Mouse (Mus musculus): Measurements from ENCODE around the gene Prr11. TPM values are rescaled to one million over a fixed set of nuclear protein-coding genes. Genes with fewer than 3 reads are reported as not detected.
A peak's percentile ranks its signal among the peaks of the same experiment; 100 is the strongest.

Gene Prr11
- polyA plus RNA-seq, 1 experiment from 2014 or later, result 23.8 TPM

MicroRNAs encoded within 50 kb of the gene (microRNA counts, 519-probe panel; counts per million panel counts)
- microRNA mmu-miR-301a, result 6,499 counts per million, percentile 88 among the panel's probes with 10 or more counts

Small RNA genes lying within 50 kb of the gene (microRNA-seq; reads per million reads assigned to microRNA genes)
- 3,637 reads per million, percentile 83 among the genes with 10 or more reads in this experiment for gene Mir301 (ENCODE audit: insufficient number of aligned reads)

Other genes starting within 250 kb of the Prr11 start
- 5.4 and 6.0 TPM in 2 replicates for gene Ypel2, start 115.0 kb downstream of the Prr11 start, polyA plus RNA-seq (2014; fragmentation: Nextera tagmentation; extraction: Ambion mirVana)
- 74.6 and 77.7 TPM in 2 replicates for gene Gdpd1, start 34.6 kb downstream of the Prr11 start, polyA plus RNA-seq (2014; fragmentation: Nextera tagmentation; extraction: Ambion mirVana)
- 28.3 and 28.9 TPM in 2 replicates for gene Smg8, start 21.9 kb downstream of the Prr11 start, polyA plus RNA-seq (2014; fragmentation: Nextera tagmentation; extraction: Ambion mirVana)
- 122 and 142 TPM in 2 replicates for gene Ska2, start 526 bp upstream of the Prr11 start, polyA plus RNA-seq (2014; fragmentation: Nextera tagmentation; extraction: Ambion mirVana)
- 97.3 and 106 TPM in 2 replicates for gene Trim37, start 18.4 kb upstream of the Prr11 start, polyA plus RNA-seq (2014; fragmentation: Nextera tagmentation; extraction: Ambion mirVana)

All from forebrain, embryonic 11.5 days (tissue).